Mouse (Mus musculus) stomach, postnatal 0 days (tissue): ENCODE measurements at regions not wholly inside any gene's neighbourhood (a gene's known extent, or its start where the extent isn't known, plus 50 kb on each side); places are given as distances from the start of the nearest gene placed in this dataset.

Experiments used
- ATAC-seq: fragments of 200-750 bp; cut with Nextera tagmentation; 2 replicates; pipeline ENCODE4 v1.8.0; 2017; ENCODE audit not compliant: low FRiP score, low TSS enrichment
- DNase-seq: peaks from one replicate; pipeline ENCODE4 v3.0.0-alpha.2; 2016; ENCODE audit warnings: low spot score
- H3K27ac ChIP-seq: fragments of 300-500 bp; sonication (generic); replicated peaks from 2 replicates; pipeline ENCODE4 v1.5.1; 2014; ENCODE audit warnings: mild to moderate bottlenecking, control low read depth
- H3K27me3 ChIP-seq: fragments of 300-500 bp; sonication (generic); 2 replicates; pipeline ENCODE4 v1.6.1; 2014; ENCODE audit warnings: low read length; ENCODE audit not compliant: control insufficient read depth, insufficient read depth
- H3K36me3 ChIP-seq: fragments of 300-500 bp; sonication (generic); 2 replicates; pipeline ENCODE4 v1.6.1; 2014; ENCODE audit warnings: low read length, mixed read lengths; ENCODE audit not compliant: control insufficient read depth, insufficient read depth
- H3K4me1 ChIP-seq: fragments of 300-500 bp; sonication (generic); replicated peaks from 2 replicates; pipeline ENCODE4 v1.6.1; 2014; ENCODE audit warnings: antibody characterized with exemption; ENCODE audit not compliant: control insufficient read depth, insufficient read depth
- H3K4me2 ChIP-seq: fragments of 300-500 bp; sonication (generic); replicated peaks from 2 replicates; pipeline ENCODE4 v1.6.1; 2014; ENCODE audit warnings: low read depth, mild to moderate bottlenecking, control low read depth, moderate library complexity
- H3K4me3 ChIP-seq: fragments of 300-500 bp; sonication (generic); 2 replicates; pipeline ENCODE4 v1.5.1; 2014; ENCODE audit warnings: low read depth, low read length, control low read depth
- H3K9ac ChIP-seq: fragments of 300-500 bp; sonication (generic); 2 replicates; pipeline ENCODE4 v1.6.1; 2014; ENCODE audit warnings: mild to moderate bottlenecking, low read length, control low read depth, mixed read lengths
- H3K9me3 ChIP-seq: fragments of 300-500 bp; sonication (generic); 2 replicates; pipeline ENCODE4 v1.6.1; 2016; ENCODE audit warnings: low read length; ENCODE audit not compliant: control insufficient read depth
- CTCF ChIP-seq: IDR thresholded peaks from 2 replicates; pipeline ENCODE4 v1.5.1; 2016; ENCODE audit warnings: antibody characterized with exemption, low read depth, mild to moderate bottlenecking, moderate library complexity
- EP300 ChIP-seq: optimal IDR thresholded peaks from 2 replicates; pipeline ENCODE3; 2016; ENCODE audit warnings: antibody characterized with exemption
- WGBS: fragments of 180-500 bp; shearing (Covaris S2); extraction: QIAGEN DNeasy Blood & Tissue Kit; methylation state at CpG from one replicate; pipeline ENCODE4 v1.1.7; 2014; 5-methylcytosine and 5-hydroxymethylcytosine counted together

DNA sequence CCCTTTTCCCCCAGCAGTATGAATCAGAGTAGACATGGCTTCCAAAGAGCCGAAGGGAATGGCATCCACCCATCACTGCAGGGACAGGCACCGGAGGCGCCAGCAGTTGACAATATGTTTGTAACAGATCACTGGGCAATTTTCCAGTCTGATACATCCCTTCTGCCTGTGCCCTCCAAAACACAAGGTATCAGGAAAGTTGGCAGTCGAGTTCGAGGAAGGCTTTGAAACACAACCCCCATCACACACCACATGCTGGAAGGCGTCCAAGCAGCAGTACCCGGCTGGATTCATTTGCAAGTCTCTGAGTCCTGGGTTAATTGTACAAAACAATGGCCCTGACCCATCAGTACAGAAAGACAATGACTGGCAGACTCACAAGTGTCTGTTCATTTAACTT, 357.3 kb downstream of the Lmx1a start:
- H3K4me1 ChIP-seq: no peaks in the 10 kb centered on the region
- H3K4me2 ChIP-seq: no peak overlapping the region
- DNase-seq (no peak), ATAC-seq (no peak)
- TF ChIP-seq EP300: no peak
- no peak for TF ChIP-seq CTCF
- H3K27ac ChIP-seq: no peak overlapping the region
- H3K9me3 ChIP-seq: no peaks in the 10 kb centered on the region
- no peaks in the 10 kb centered on the region for H3K27me3 ChIP-seq
- no peak overlapping the region for H3K4me3 ChIP-seq
- no peak overlapping the region for H3K9ac ChIP-seq
- H3K36me3 ChIP-seq: no peaks in the 10 kb centered on the region
- WGBS: 71% methylated on average over 7 of the region's 7 CpGs

DNA sequence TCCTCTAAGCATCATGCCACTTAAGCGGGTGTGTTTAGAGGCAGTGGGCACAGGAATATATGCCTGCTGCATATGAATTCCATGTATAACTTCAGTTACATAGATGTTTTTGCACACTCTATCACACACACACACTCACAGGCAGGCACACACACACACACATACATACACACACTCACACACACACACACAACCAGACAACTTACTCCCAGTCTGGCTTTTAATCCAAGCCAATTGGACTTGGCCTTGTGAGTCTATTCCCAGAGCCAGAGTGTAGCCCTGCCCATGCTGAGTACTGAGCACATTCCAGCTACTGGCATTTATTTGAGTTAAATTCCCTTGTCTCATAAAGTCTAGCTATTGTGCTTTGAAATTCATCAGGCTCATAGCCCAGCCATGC, 357.7 kb downstream of the Lmx1a start:
- Histone ChIP-seq H3K4me1 (no peaks in the 10 kb centered on the region), H3K27me3 (no peaks in the 10 kb centered on the region), H3K9ac (no peak overlapping the region), H3K9me3 (no peaks in the 10 kb centered on the region), H3K36me3 (no peaks in the 10 kb centered on the region), H3K4me3 (no peak overlapping the region), H3K27ac (no peak overlapping the region), H3K4me2 (no peak overlapping the region)
- ATAC-seq (no peak), DNase-seq (no peak)
- no peak for TF ChIP-seq CTCF
- TF ChIP-seq EP300: no peak
- WGBS: 95% methylated on average over 1 of the region's 1 CpGs

DNA sequence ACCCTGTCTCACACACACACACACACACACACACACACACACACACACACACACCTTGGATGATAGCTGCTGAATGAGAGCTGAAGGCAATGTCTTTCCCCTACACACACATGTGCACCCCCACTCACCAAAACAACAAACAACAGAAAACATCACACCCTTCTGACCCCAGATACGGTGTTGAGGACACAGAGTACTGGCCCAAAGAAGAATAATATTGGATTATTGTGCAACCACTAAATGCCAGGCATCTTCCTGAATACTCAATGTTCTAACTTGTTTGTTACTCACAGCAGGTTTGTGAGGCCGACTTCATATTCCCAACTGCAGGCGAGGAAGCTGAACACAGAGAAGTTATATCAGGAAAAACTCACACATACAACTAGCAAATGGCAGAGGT, 360.9 kb downstream of the Lmx1a start:
- 91% methylated on average over 3 of the region's 3 CpGs for WGBS
- no peak overlapping the region for H3K9ac ChIP-seq
- no peak overlapping the region for H3K4me3 ChIP-seq
- no peak overlapping the region for H3K4me2 ChIP-seq
- TF ChIP-seq EP300: no peak
- no peak for TF ChIP-seq CTCF
- no peaks in the 10 kb centered on the region for H3K36me3 ChIP-seq
- no peaks in the 10 kb centered on the region for H3K4me1 ChIP-seq
- no peaks in the 10 kb centered on the region for H3K27me3 ChIP-seq
- DNase-seq: no peak
- ATAC-seq: no peak
- no peaks in the 10 kb centered on the region for H3K9me3 ChIP-seq
- no peak overlapping the region for H3K27ac ChIP-seq

DNA sequence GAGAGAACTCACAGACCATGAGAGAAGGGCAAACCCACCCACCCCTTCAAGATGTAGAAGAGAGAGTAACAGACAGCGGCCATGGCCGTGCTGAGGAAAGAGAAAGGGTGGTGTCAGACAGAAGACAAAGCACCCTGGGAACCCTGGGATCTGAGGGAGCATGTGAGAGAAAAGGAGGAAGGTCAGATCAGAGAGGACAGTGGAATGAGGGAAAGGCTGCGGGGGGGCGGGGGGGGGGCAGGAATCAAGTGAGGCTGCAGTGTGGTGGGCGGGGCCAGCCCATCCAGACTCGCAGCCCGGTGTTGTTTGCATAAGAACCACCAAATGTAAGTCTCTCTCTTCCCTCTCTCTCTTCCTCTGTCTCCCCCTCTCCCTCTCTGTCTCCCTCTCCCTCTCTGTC, 367.4 kb downstream of the Lmx1a start:
- Histone ChIP-seq H3K4me3 (no peak overlapping the region), H3K27me3 (no peaks in the 10 kb centered on the region), H3K4me2 (peak overlapping the region; percentile 21; the same call in 1 of the 2 replicates), H3K27ac (no peak overlapping the region), H3K4me1 (no peaks in the 10 kb centered on the region), H3K36me3 (no peaks in the 10 kb centered on the region), H3K9me3 (no peaks in the 10 kb centered on the region), H3K9ac (no peak overlapping the region)
- no peak for ATAC-seq
- 5% methylated on average over 6 of the region's 7 CpGs for WGBS
- TF ChIP-seq EP300: no peak
- no peak for TF ChIP-seq CTCF
- DNase-seq: peak; percentile 13

DNA sequence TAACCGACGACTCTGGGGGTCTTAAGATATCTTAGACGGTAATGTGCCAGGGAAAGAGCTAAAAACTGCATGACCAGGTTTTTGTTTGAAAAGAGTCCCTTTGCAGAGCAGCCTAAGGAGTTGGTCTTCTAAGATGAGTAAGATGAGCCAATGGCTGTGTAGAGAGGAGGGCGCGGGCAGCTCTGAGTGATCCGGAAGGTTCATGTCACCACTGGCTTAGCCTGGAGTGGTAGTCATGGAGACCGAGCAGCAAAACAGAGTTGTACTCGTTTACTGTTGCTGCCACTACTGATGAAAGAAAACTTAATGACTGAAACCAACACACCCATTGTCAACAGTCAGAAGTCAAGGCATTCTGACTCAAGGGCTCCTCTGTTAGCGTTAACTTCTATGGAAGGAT, 368.4 kb downstream of the Lmx1a start:
- Histone ChIP-seq H3K4me1 (no peaks in the 10 kb centered on the region), H3K36me3 (no peaks in the 10 kb centered on the region), H3K4me2 (no peak overlapping the region), H3K9ac (no peak overlapping the region), H3K27me3 (no peaks in the 10 kb centered on the region), H3K27ac (no peak overlapping the region), H3K9me3 (no peaks in the 10 kb centered on the region), H3K4me3 (no peak overlapping the region)
- no peak for TF ChIP-seq CTCF
- no peak for TF ChIP-seq EP300
- no peak for DNase-seq
- 70% methylated on average over 9 of the region's 9 CpGs for WGBS
- no peak for ATAC-seq

DNA sequence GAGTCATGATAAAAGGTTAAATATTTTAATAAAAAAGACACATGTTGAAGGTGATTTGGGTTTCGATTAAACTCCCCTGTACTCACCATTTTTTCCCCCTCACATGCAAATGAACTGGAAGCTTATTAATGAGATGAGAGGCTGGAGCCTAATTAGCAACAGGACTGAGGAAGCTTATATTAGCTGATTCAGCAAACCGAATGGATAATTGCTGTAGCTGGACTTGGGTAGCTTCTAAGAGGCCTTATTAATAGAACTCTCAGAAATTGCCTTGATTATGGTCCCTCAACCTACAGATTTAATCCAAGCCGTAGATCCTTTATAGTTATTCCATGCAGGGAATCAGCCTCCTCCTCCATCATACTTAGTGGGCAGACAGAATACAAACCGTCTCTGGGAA, 369.7 kb downstream of the Lmx1a start:
- no peak for TF ChIP-seq EP300
- no peak for TF ChIP-seq CTCF
- H3K27ac ChIP-seq: no peak overlapping the region
- H3K9me3 ChIP-seq: no peaks in the 10 kb centered on the region
- no peaks in the 10 kb centered on the region for H3K4me1 ChIP-seq
- H3K27me3 ChIP-seq: no peaks in the 10 kb centered on the region
- no peak for DNase-seq
- no peak overlapping the region for H3K4me3 ChIP-seq
- H3K4me2 ChIP-seq: no peak overlapping the region
- no peak overlapping the region for H3K9ac ChIP-seq
- H3K36me3 ChIP-seq: no peaks in the 10 kb centered on the region
- ATAC-seq: no peak
- 85% methylated on average over 4 of the region's 4 CpGs for WGBS
